Mouse (Mus musculus): ENCODE measurements at regions not wholly inside any gene's neighbourhood (a gene's known extent, or its start where the extent isn't known, plus 50 kb on each side); places are given as distances from the start of the nearest gene placed in this dataset.

DNA sequence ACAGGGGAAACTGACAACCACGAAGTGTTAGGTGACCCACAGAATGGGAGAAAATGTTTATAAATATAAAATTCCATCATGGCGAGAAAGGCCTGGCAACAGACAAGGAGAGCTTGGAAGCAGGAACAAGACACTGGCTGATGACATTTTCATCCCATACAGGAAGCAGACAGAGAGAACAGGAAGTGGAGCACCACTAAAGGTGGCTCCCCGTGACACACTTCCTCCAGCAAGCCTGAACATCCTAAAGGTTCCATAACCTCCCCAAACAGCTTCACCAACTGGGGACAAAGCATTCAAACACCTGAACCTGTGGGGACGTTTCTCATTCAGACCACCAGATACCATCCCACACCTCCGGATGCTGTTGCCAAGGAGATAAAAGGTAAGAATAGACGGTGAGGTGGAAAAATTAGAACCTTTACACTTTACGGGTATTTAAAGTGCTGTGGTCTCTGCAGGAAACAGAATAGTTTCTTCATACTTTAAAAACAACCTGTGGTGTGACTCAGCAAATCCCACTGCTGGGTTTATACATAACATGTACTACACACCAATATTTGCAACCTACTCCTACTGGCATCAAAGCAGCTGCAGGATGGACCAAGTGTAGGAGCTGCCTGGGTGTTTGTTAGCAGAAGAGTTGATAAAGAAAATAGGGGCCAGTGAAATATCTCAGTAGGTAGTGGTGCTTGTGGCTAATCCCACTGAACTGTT lies 86.0 kb upstream of the Bace2 start:
- 54% methylated on average over 7 of the region's 7 CpGs for WGBS (ENCODE audit: insufficient replicate concordance)
- H3K4me2 ChIP-seq (ENCODE audit: low read depth): no peak overlapping the region

DNA sequence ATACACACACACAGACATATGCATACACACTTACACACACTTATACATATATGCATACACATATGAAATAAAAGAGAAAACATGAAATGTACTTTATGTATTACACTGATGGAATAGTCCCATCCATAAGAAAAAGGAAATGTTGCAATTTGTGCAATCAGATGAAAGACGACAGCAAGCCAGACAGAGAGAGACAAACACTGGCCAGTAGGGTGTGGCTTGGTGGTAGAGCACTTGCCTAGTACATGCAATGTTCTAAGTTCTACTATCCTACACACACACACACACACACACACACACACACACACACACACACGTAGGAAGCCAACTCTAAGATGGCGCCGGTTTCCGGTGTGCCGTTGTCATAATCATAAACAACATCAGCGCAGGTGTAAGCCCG lies 85.3 kb upstream of the Bace2 start:
- Histone ChIP-seq H3K27ac (no peak overlapping the region), H3K4me2 (ENCODE audit: low read depth) (no peak overlapping the region), H3K4me3 (ENCODE audit: insufficient read depth in 1 of 2, low read depth in 2 of 2, low read length in 2 of 2) (no peak overlapping the region), H3K4me1 (replicated peaks; ENCODE audit: control insufficient read depth in 2 of 2, insufficient read depth in 2 of 2, low read length in 1 of 2) (no peaks in the 10 kb centered on the region), H3K27me3 (ENCODE audit: control insufficient read depth, insufficient read depth, low read length) (no peaks in the 10 kb centered on the region; the same call in 1 of the 2 replicates), H3K36me3 (replicated peaks; ENCODE audit: control insufficient read depth, insufficient read depth, low read depth) (no peaks in the 10 kb centered on the region), H3K9ac (replicated peaks) (no peak overlapping the region), H3K9me3 (ENCODE audit: control insufficient read depth, low read length) (no peaks in the 10 kb centered on the region)
- WGBS (ENCODE audit: insufficient replicate concordance): 77% methylated on average over 8 of the region's 8 CpGs
- DNase-seq (ENCODE audit: low read depth in 3 of 3, low spot score in 3 of 3) (no peak), ATAC-seq (ENCODE audit: insufficient read depth) (no peak)
- TF ChIP-seq EP300 (IDR thresholded peaks at IDR 0.05; ENCODE audit: low read depth): no peak
- TF ChIP-seq CTCF (IDR thresholded peaks at IDR 0.05; ENCODE audit: low read depth): no peak

More for the DNA sequence above, 86.0 kb upstream of the Bace2 start:
- H3K9me3 ChIP-seq (ENCODE audit: control insufficient read depth, low read length): no peaks in the 10 kb centered on the region
- H3K4me3 ChIP-seq (ENCODE audit: insufficient read depth in 1 of 2, low read depth in 2 of 2, low read length in 2 of 2): no peak overlapping the region
- H3K36me3 ChIP-seq (replicated peaks; ENCODE audit: control insufficient read depth, insufficient read depth, low read depth): no peaks in the 10 kb centered on the region
- H3K9ac ChIP-seq (replicated peaks): no peak overlapping the region
- no peak overlapping the region for H3K27ac ChIP-seq
- ATAC-seq (ENCODE audit: insufficient read depth): no peak
- no peak for DNase-seq (ENCODE audit: low read depth in 3 of 3, low spot score in 3 of 3)
- no peaks in the 10 kb centered on the region for H3K4me1 ChIP-seq (replicated peaks; ENCODE audit: control insufficient read depth in 2 of 2, insufficient read depth in 2 of 2, low read length in 1 of 2)
- TF ChIP-seq CTCF (IDR thresholded peaks at IDR 0.05; ENCODE audit: low read depth) (no peak), EP300 (IDR thresholded peaks at IDR 0.05; ENCODE audit: low read depth) (no peak)
- no peaks in the 10 kb centered on the region; the same call in 1 of the 2 replicates for H3K27me3 ChIP-seq (ENCODE audit: control insufficient read depth, insufficient read depth, low read length)

DNA sequence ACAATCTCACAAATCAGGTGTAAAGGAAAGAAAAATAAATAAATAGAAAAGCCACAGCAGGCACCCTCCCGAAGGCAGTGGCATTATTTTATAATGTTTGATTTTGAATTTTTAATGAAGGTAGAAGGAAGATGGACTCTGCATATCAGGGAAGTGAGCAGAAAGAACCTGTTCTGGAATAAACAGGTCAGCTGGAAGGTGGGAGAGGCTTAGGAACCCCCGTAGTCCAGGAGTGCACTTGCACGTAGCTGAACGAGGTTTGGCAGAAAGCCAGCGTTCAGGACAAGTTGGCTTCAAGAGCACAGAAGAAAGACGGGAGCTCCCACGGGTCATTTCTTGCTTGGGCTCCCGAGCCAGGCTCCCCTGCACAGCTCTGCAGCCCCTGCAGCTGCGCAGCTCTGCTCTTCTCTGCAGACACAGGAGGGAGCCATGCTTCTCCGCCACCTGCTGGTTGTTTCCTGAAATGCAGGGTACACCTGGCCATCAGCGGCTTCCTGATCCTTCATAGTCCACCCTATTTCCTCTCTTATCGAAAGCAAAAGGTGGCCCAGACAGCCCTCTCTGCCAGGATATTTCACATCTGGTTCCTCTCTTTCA lies 84.4 kb upstream of the Bace2 start:
- 11% methylated on average over 12 of the region's 12 CpGs for WGBS (ENCODE audit: insufficient replicate concordance)
- DNase-seq (ENCODE audit: low read depth in 3 of 3, low spot score in 3 of 3) (peak in 2 of 3 experiments; percentile 9 to 17), ATAC-seq (ENCODE audit: insufficient read depth) (0 out of 2 replicates have a peak, but pooled peaks have one; percentile 51)
- Histone ChIP-seq H3K36me3 (replicated peaks; ENCODE audit: control insufficient read depth, insufficient read depth, low read depth) (no peaks in the 10 kb centered on the region), H3K9me3 (ENCODE audit: control insufficient read depth, low read length) (no peaks in the 10 kb centered on the region), H3K4me3 (ENCODE audit: insufficient read depth in 1 of 2, low read depth in 2 of 2, low read length in 2 of 2) (no peak overlapping the region), H3K4me1 (replicated peaks; ENCODE audit: control insufficient read depth in 2 of 2, insufficient read depth in 2 of 2, low read length in 1 of 2) (no peaks in the 10 kb centered on the region), H3K9ac (replicated peaks) (no peak overlapping the region), H3K4me2 (ENCODE audit: low read depth) (no peak overlapping the region), H3K27ac (no peak overlapping the region), H3K27me3 (ENCODE audit: control insufficient read depth, insufficient read depth, low read length) (no peaks in the 10 kb centered on the region; the same call in 1 of the 2 replicates)
- TF ChIP-seq EP300 (IDR thresholded peaks at IDR 0.05; ENCODE audit: low read depth): no peak
- TF ChIP-seq CTCF (IDR thresholded peaks at IDR 0.05; ENCODE audit: low read depth): peak; percentile 90

DNA sequence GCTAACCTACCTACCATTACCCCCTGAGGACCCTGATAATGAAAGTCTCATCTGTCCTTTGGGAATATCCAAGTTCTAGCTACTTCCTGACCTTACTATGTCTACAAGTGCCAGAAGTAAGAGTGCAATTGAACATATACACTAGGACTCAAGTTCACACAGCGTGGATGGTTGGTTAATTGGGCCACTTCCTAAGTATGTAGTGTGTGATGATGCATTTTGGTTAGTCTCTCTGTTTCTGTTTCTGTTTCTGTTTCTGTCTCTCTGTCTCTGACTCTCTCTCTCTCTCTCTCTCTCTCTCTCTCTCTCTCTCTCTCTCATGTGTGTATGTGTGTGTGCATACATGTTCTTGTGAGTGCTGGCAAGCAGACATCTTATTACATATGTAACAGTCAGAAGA lies 77.6 kb upstream of the Bace2 start:
- TF ChIP-seq EP300 (IDR thresholded peaks at IDR 0.05; ENCODE audit: low read depth) (no peak), CTCF (IDR thresholded peaks at IDR 0.05; ENCODE audit: low read depth) (no peak)
- no peaks in the 10 kb centered on the region for H3K4me1 ChIP-seq (replicated peaks; ENCODE audit: control insufficient read depth in 2 of 2, insufficient read depth in 2 of 2, low read length in 1 of 2)
- no peaks in the 10 kb centered on the region for H3K36me3 ChIP-seq (replicated peaks; ENCODE audit: control insufficient read depth, insufficient read depth, low read depth)
- no peaks in the 10 kb centered on the region for H3K27me3 ChIP-seq (ENCODE audit: control insufficient read depth, insufficient read depth, low read length)
- H3K4me3 ChIP-seq (ENCODE audit: insufficient read depth in 1 of 2, low read depth in 2 of 2, low read length in 2 of 2): no peak overlapping the region
- no peaks in the 10 kb centered on the region for H3K9me3 ChIP-seq (ENCODE audit: control insufficient read depth, low read length)
- H3K4me2 ChIP-seq (ENCODE audit: low read depth): no peak overlapping the region
- 54% methylated on average over 1 of the region's 1 CpGs for WGBS (ENCODE audit: insufficient replicate concordance)
- no peak overlapping the region for H3K9ac ChIP-seq (replicated peaks)
- no peak overlapping the region for H3K27ac ChIP-seq
- ATAC-seq (ENCODE audit: insufficient read depth): no peak
- no peak for DNase-seq (ENCODE audit: low read depth in 3 of 3, low spot score in 3 of 3)

DNA sequence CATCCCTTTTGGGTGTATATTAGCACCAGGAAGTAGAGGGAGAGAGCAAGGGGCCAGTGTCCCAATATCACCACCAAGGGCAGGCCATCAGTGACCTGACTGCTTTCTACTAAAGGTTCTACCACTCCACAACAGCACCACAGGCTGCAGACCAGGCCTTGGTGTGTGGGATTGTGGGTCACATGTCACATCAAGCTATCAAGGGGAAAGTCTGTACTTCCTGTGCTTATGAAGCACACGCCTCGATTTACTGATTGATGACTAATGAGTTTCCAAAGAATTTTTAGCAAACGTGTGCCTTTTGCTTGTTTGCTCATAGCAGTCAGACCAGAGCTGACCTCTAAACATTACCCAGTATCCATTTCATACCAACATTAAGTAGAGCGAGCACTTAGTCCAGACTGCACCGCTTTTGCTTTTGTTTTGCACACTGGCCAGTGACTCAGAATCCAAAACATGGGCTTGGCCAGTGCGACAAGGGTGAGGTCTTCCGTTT lies 74.9 kb upstream of the Bace2 start:
- ATAC-seq (ENCODE audit: insufficient read depth) (no peak), DNase-seq (ENCODE audit: low read depth in 3 of 3, low spot score in 3 of 3) (no peak)
- H3K4me1 ChIP-seq (replicated peaks; ENCODE audit: control insufficient read depth in 2 of 2, insufficient read depth in 2 of 2, low read length in 1 of 2): no peaks in the 10 kb centered on the region
- no peaks in the 10 kb centered on the region for H3K9me3 ChIP-seq (ENCODE audit: control insufficient read depth, low read length)
- no peak overlapping the region for H3K9ac ChIP-seq (replicated peaks)
- TF ChIP-seq EP300 (IDR thresholded peaks at IDR 0.05; ENCODE audit: low read depth) (no peak), CTCF (IDR thresholded peaks at IDR 0.05; ENCODE audit: low read depth) (no peak)
- no peaks in the 10 kb centered on the region for H3K27me3 ChIP-seq (ENCODE audit: control insufficient read depth, insufficient read depth, low read length)
- H3K4me3 ChIP-seq (ENCODE audit: insufficient read depth in 1 of 2, low read depth in 2 of 2, low read length in 2 of 2): no peak overlapping the region
- no peak overlapping the region for H3K4me2 ChIP-seq (ENCODE audit: low read depth)
- no peak overlapping the region for H3K27ac ChIP-seq
- 57% methylated on average over 7 of the region's 7 CpGs for WGBS (ENCODE audit: insufficient replicate concordance)
- H3K36me3 ChIP-seq (replicated peaks; ENCODE audit: control insufficient read depth, insufficient read depth, low read depth): no peaks in the 10 kb centered on the region
